Mouse (Mus musculus) adrenal gland, postnatal 10 days (tissue): ENCODE results near the gene Sohlh2. TPM values are rescaled to one million over a fixed set of nuclear protein-coding genes. Genes with fewer than 3 reads are reported as not detected.

Experiments used
- DNase-seq: peaks from one replicate; pipeline ENCODE4 v3.0.0; 2021; ENCODE audit warnings: mixed read lengths
- microRNA-seq: library from miRNA; unstranded; fragments of <30 nt; microRNA quantifications from one replicate; pipeline ENCODE4 v1.2.0, GENCODE M21; 2021
- total RNA-seq, 2 experiments: library from RNA; stranded (reverse); gene quantifications; 2 replicates each; pipeline ENCODE4 v1.2.3; 2021

Sohlh2 gene
- total RNA-seq, 2 experiments from 2014 or later, result not detected

DNA sequence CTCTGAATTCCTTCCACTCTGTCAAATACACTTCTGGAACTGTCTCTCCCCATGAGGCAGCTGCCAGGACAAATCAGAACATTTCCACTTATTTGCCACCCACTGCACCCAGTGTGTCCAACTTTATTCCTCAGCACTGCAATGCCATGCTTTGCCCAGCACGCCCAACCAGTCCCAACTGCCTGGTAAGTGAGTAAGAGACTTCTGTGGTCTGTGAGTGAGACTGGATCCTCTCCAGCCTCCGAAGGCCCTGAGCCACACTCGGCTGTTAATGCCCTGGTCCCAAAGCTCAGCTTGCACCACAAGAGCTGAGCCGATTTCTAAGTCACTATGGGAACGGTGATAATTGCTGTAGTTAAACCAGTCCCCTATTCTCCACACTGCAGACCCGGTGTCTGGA, 25.8 kb downstream of the Sohlh2 start:
- DNase-seq, result no peak

DNA sequence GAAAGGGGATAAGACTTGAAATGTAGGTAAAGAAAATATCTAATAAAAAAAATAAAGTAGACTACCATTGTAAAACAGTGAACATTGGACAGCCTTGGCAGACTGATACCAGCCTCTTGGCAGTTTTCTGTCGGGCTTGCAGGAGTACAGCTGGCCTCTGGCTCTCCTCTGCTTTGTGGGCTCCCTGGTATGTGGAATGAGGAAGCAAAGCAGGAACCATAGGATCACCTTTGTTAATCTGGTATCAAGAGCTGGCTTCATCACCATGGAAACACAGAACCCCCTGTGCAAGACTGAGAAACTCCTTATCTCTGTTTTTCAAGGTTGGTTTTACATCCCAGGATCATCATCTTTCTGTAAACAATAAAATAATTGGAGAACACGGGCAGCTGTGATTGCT, 30.4 kb downstream of the Sohlh2 start:
- DNase-seq, result no peak

DNA sequence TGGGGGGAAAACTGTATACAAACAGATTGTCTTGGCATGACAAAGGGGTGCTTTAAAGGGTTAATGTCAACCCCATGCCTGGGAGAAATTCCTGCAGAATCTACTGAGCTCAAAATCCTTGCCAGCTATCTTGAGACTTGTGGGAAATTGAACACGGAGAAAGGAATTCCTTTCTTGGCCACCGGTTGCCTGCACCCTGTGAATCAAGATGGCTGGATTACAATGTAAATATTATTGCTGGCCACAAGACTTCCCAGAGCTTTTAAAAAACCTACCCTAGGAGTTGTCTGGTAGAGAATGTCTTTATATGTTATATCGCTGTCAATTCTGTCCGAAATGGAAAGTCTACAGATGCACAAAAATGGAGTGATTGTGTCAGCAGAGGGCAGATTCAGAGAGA, 32.0 kb downstream of the Sohlh2 start:
- no peak for DNase-seq

DNA sequence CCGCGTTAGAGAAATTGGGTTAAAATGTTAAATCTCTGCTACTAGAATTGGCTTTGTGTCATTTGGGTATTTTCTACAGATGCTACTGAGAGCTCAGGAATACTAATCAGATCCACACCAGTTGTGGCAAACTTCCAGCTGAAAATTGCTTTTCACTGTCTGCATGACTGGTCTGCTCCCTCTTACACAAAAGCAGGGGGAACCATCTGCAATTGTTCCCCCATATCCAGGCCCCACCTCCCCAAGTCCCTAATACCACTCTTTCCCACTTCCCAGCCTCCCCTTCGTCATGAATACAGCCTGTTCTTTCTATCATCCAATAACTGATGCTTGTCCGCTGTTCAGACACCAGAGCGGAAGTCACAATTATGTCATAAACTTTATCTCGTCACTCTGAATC, 32.6 kb downstream of the Sohlh2 start:
- DNase-seq, result no peak

DNA sequence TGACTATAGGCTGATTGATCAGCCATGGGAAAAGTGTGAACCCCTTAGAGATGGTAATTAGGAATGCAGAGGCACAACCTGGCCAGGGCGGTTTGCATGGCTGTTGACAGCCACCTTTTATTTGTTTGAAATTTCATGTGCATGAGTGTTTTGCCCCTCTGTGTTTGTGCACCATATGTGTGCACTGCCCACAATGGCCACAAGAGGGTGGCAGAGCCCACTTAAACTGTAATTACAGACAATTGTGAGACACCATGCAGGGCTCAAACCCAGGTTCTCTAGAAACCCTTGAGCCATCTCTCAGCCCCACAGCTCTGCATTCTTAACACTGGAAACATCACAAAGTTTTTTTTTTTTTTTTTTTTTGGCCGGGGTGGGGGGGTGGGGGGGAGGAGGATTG, 40.7 kb downstream of the Sohlh2 start:
- no peak for DNase-seq

DNA sequence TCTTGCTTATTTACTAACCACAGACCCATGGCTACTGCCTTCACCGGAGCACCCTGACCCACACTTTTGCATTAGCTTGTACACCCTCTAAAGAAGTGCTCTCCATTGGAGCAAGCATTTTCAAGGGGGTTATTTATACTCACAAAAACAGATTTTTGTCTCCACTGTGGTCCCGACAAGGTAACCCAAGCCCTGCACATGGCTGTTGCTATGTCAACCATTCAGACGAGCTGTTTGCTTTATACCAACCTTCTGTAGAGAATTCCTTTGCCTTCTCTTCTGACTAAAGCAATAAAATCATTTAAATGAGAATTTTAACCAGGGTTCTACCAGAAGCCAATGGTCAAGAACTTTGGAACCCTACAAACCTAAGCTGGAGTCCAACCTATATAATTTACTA, 42.0 kb downstream of the Sohlh2 start:
- DNase-seq, result no peak

DNA sequence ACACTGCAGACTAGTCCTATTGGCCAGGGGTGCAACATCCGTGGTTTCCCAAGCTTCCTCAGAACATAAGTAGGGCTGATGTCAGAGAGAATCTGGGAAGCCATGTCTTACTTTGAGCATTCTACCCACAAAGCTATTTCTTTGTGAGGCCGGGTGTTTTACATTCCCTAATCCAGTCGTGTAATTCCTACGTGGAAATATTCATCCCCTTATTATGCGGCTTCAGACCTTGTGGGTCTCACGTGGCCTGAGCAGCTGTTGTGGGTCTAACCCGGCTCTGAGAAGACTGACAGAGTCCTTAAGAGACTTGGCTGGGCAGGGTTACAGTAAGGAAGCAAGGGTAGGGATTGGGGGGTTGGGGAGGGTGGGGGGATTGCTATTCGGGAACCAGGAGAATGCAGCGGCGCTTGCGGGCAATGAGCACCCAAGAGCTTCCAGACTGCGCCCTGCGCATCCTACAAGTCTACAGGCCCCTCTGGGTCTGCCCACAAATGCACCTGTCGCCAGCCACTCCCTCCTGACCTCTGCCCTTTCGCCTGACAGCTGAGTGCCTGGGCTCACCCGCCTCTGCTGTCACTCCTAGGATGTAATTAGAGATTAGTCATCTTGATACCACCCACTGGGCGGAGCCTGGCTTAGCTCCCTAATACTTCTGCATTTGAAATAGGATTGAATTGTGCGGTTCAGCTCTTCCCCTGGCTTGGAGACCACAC, 44.8 kb downstream of the Sohlh2 start:
- peak; percentile 21 for DNase-seq

DNA sequence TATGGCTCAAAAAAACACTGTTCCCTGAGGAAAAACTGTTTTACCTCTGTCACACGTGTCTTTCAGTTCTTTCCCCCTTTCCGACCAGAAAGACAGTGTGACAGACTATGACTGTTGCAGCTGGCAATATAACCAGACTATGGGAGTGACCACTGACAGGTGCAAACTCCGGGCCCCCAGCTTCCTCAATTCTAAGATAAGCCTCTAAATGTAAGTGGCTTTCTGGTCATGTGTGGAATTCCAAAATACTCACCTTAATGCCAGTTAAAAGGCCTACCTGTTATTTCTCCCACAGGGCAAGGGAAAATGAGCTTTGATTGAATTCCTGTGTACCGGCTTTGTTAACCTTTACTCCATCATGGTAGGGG, 45.4 kb downstream of the Sohlh2 start:
- no peak for DNase-seq

DNA sequence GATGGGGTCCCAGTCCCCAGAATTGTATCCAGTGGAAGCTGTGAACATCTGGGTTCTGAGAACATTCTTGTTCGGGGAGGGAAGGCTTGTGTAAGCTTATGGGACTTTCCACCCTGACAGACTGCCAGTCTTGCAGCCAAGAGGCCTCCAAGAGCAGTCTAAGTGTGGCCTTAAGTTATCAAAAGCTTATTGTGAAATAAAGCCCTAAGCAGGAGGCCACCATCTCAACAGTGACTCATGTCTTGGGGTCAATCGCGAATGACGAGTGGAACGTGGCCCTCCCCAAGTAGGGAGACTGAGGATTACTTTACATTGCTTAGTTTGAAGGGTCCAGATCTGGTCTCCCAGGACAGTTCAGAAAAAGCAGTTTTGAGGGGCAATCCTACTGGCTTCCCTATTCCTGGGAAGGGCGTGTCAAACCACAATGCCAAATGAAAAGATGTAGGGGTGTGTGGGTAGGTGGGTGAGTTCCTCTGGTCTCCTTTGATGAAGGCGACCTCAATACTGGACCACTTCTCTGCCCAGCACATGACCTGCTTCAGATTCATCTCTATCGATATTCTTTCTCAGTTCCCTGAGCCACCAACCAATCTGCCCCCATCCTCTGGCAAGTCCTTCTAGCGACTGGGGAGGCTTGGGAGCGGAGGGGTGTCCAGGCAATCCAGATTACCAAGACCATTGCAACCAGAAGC, 60.0 kb downstream of the Sohlh2 start, which contains the start of gene Dclk1:
Dclk1 (plus strand) TSS at position 635 of the 692 bp plus-strand sequence.
- peak; percentile 21 for DNase-seq

DNA sequence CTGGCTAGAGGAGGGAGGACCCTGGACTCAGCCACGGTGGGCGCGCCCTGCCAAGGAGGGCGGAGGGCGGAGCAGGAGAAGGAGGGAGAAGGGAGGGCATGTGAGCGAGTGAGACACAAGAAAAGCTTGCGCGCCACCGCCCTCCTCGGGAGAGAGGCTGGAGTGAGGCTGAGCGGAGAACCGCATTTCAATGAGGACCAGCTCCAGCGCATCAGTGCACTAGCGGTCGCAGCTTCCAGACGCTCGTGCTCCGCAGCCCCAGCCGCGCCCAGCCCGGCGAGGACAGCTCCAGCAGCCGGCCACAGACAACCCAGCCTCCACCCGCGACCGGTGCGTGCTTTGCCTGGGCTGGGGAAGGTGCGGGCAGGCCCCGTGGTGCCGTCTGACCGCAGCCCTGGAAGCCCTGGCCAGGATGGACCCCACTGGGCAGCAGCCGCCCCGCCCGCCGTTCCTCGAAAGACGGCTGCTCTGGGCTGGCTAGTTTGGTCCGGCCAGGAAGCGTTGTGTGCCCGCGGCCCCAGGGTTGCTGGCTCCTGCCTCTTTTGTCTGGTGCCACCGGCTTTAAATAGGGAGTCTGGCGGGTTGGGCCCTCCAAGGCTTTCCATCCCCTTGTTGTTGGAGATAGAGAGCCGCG, 60.7 kb downstream of the Sohlh2 start:
- peak; percentile 57 for DNase-seq

DNA sequence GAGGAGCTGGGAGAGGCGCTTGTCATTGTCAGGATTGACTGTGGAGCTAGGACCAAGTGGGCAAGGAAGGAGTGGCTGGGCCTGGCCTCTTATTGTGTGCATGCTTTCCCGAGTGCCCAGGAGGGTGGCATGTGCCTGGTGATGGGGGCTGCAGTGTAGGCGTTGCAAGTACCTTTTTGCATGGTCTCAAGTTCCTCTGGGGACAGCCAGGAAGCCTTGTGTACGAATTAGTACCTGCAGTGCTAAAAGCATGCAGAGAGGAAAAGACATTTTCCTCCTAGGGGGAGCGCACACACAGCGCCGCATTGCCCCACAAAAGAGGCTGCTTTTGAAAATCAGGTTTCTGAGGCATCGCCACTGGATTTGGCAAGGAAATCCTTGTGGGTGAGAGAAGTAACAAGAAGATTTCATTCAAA, 61.2 kb downstream of the Sohlh2 start:
- no peak for DNase-seq

DNA sequence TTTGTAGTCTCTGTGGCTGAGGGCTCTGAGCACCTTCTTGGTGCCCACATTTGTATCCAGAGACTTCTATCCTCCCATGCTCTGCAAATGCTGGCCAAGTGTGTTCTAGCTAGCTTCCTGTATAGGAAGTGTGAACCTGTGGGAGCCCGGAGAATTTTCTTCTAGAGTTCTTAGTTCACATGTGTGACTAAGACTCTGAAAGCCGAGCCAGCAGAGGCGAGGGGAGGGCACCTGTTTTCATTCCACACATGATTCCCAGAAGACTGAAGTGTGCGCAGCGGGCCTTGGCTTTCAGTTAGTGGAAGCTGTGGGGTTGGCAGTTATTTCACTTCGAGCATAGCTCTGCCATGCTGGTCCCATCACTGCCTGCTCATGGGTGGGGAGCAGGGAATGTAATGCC, 62.3 kb downstream of the Sohlh2 start:
- DNase-seq, result peak; percentile 3

DNA sequence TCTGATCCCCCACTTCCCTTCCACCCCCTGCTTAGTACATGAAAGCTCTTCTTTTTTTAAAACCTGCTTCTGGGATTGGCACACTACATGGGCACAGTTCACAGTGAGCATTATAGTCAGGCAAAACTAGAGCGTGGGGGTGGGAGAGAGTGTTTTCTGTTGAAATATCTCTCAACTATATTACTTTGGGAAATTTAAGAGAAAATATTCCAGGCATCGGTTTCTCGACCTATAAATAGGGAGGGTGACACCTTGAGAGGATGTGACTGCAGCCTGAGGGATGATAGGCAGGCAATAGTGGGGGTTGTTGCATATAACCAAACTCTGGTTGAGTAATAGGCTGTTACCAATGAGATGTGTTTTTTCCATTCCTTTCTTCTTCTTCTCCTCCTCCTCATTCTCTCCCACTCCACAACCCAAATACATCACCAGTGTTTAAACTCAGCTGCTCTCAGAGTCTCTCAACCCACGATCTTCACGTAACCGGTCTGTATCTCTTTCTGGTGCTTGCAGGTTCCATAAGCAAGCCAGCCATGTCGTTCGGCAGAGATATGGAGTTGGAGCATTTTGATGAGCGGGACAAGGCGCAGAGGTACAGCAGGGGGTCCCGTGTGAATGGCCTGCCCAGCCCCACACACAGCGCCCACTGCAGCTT, 64.9 kb downstream of the Sohlh2 start:
- no peak for DNase-seq

DNA sequence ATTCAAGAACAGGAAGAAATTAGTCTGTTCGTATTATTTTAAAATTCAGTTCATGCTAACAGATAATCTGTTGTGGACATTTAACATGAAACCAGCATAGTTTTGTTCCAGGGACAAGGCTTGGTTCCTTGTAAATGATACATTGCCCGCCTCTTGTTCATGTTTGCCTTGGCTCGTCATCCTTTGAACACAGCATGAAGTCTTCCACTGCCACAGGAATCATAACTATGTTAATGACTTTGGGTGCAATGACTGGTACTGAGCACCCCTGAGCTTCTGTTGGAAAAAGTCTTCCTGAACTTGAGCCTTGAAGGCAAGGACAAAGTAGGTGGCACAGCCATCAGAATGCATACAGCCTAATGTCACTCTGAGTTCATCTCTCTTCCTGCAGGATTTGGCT, 66.2 kb downstream of the Sohlh2 start:
- no peak for DNase-seq

DNA sequence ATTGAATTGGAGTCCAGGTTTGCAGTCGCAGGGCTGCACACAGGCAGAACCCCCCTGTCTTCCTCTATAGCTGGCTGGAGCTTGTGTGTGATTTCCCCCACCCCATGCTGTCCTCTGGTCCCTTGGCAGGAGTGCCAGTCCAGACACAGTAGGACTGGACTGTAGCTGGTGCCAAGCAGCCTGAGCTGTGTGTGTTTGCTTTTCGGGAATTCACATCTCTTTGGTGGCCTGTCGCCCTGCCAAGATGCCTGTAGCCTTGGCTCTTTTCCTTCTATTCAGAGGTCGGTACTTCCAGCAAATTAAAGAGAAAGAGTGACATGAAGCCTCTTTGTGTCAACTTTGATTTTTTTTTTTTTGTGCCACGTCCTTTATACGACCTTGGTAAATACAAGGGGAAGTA, 66.7 kb downstream of the Sohlh2 start:
- DNase-seq, result peak; percentile 51

DNA sequence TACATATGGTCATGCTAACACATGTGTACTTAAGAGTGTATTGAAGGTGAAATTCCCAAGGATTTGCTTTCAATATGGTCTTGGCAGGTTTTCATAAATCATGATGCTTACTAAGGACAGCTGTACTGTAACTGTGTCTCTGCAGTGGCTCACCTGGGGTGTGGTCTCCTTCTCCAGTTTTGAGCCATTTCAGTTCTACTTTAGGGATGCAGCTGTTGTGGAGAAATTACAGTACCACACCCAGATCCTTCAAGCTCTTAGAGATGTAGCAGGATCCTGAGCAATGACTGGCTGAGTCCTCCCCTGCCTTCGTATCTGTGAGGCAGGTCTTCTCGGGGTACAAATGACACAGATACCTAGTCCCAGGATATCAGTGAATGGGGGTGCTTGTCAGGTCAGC, 68.8 kb downstream of the Sohlh2 start:
- no peak for DNase-seq

Small RNA genes lying within 50 kb of the gene (microRNA-seq; reads per million reads assigned to microRNA genes)
- gene Gm22029, result not detected

Other genes starting within 250 kb of the Sohlh2 start
- under 1 TPM; 0.48 to 0.67 TPM for gene Ccna1, start 126.5 kb upstream of the Sohlh2 start, total RNA-seq
- 10 to 100 TPM; 46.3 to 50.3 TPM for gene Spg20, start 69.9 kb upstream of the Sohlh2 start, total RNA-seq
- under 1 TPM in 1 of 2 experiments, not detected in 1; 0.12 TPM for gene Ccdc169, start 44.7 kb upstream of the Sohlh2 start, total RNA-seq
- 10 to 100 TPM; 13.5 to 18.0 TPM for gene Dclk1, start 60.3 kb downstream of the Sohlh2 start, total RNA-seq